Mouse (Mus musculus) midbrain, embryonic 13.5 days (tissue): ENCODE measurements around the gene Gm21312. TPM values are rescaled to one million over a fixed set of nuclear protein-coding genes. Genes with fewer than 3 reads are reported as not detected.
"Not testable (repeated sequence)": the region's sequence is repeated elsewhere in the genome, so short reads cannot be mapped to it uniquely, and the experiment has no call there.

Source experiments
- ATAC-seq: fragments of 200-750 bp; cut with Nextera tagmentation; 2 replicates; pipeline ENCODE4 v1.8.0; 2017; ENCODE audit warnings: mild to moderate bottlenecking, moderate TSS enrichment, moderate library complexity
- H3K27ac ChIP-seq: fragments of 300-500 bp; sonication (generic); 2 replicates; pipeline ENCODE4 v1.5.1; 2015; ENCODE audit warnings: inconsistent platforms, mild to moderate bottlenecking, moderate library complexity
- H3K27me3 ChIP-seq: fragments of 300-500 bp; sonication (generic); 2 replicates; pipeline ENCODE4 v1.6.1; 2015; ENCODE audit warnings: mild to moderate bottlenecking, inconsistent platforms
- H3K36me3 ChIP-seq: fragments of 300-500 bp; sonication (generic); 2 replicates; pipeline ENCODE4 v1.6.1; 2015; ENCODE audit warnings: mild to moderate bottlenecking, inconsistent platforms
- H3K4me1 ChIP-seq: fragments of 300-500 bp; sonication (generic); replicated peaks from 2 replicates; pipeline ENCODE4 v1.6.1; 2015; ENCODE audit warnings: inconsistent platforms
- H3K4me2 ChIP-seq: fragments of 300-500 bp; sonication (generic); replicated peaks from 2 replicates; pipeline ENCODE4 v1.6.1; 2015; ENCODE audit warnings: moderate library complexity, mild to moderate bottlenecking, inconsistent platforms
- H3K4me3 ChIP-seq: fragments of 300-500 bp; sonication (generic); replicated peaks from 2 replicates; pipeline ENCODE4 v1.5.1; 2015; ENCODE audit warnings: mild to moderate bottlenecking, inconsistent platforms
- H3K9ac ChIP-seq: fragments of 300-500 bp; sonication (generic); replicated peaks from 2 replicates; pipeline ENCODE4 v1.6.1; 2015; ENCODE audit warnings: mild to moderate bottlenecking, inconsistent platforms
- H3K9me3 ChIP-seq: fragments of 300-500 bp; sonication (generic); 2 replicates; pipeline ENCODE4 v1.6.1; 2016; ENCODE audit warnings: mild to moderate bottlenecking, inconsistent platforms
- WGBS: fragments of 180-500 bp; shearing (Covaris S2); methylation state at CpG from one replicate; pipeline ENCODE4 v1.1.7; 2015; 5-methylcytosine and 5-hydroxymethylcytosine counted together
- polyA plus RNA-seq: library from polyadenylated mRNA; unstranded; fragments of >200 nt; fragmentation: Nextera tagmentation; extraction: Ambion mirVana; gene quantifications from 2 replicates; pipeline ENCODE4 v1.2.1, GENCODE M21; 2015

Gene Gm21312
- not detected in 2 replicates for polyA plus RNA-seq

DNA sequence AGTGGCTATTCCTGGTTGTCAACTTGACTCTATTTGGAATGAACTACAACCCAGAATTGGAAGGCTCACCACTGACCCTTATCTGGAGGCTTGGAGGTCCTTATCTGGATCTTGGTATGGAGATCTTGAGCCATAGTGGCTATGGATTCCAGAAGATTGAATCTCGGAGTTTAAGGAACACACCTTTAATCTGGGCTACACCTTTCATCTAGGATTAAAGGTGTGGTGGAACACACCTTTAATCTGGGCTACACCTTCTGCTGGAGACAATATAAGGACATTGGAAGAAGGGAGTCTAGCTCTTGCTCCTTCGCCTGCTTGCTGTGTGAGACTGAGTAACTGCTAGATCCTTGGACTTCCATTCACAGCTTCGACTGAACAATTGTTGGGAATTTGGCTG, at the start of gene Gm21312:
Gene Gm21312, plus strand, starts transcription at position 301 of the 400 bp plus-strand sequence.
- not testable (repeated sequence) for H3K9me3 ChIP-seq, H3K27me3 ChIP-seq, H3K36me3 ChIP-seq, ATAC-seq, H3K4me3 ChIP-seq, H3K4me1 ChIP-seq, H3K4me2 ChIP-seq, H3K27ac ChIP-seq, H3K9ac ChIP-seq
- no CpG with 5 or more reads among the region's 3 CpGs for WGBS

DNA sequence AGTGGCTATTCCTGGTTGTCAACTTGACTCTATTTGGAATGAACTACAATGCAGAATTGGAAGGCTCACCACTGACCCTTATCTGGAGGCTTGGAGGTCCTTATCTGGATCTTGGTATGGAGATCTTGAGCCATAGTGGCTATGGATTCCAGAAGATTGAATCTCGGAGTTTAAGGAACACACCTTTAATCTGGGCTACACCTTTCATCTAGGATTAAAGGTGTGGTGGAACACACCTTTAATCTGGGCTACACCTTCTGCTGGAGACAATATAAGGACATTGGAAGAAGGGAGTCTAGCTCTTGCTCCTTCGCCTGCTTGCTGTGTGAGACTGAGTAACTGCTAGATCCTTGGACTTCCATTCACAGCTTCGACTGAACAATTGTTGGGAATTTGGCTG, 34.1 kb upstream of the Gm21312 start, which contains the start of gene Gm21293:
Gene Gm21293, plus strand, starts transcription at position 301 of the 400 bp plus-strand sequence.
- H3K27ac ChIP-seq, H3K4me3 ChIP-seq, ATAC-seq, H3K9ac ChIP-seq, H3K4me2 ChIP-seq, H3K27me3 ChIP-seq, H3K4me1 ChIP-seq, H3K9me3 ChIP-seq, H3K36me3 ChIP-seq: not testable (repeated sequence)
- no CpG with 5 or more reads among the region's 3 CpGs for WGBS

DNA sequence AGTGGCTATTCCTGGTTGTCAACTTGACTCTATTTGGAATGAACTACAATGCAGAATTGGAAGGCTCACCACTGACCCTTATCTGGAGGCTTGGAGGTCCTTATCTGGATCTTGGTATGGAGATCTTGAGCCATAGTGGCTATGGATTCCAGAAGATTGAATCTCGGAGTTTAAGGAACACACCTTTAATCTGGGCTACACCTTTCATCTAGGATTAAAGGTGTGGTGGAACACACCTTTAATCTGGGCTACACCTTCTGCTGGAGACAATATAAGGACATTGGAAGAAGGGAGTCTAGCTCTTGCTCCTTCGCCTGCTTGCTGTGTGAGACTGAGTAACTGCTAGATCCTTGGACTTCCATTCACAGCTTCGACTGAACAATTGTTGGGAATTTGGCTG, 25.6 kb upstream of the Gm21312 start, which contains the start of gene Gm6763:
Gene Gm6763, plus strand, starts transcription at position 301 of the 400 bp plus-strand sequence.
- not testable (repeated sequence) for H3K9me3 ChIP-seq, H3K36me3 ChIP-seq, H3K4me3 ChIP-seq, H3K4me1 ChIP-seq, H3K27ac ChIP-seq, H3K27me3 ChIP-seq, ATAC-seq, H3K4me2 ChIP-seq, H3K9ac ChIP-seq
- no CpG with 5 or more reads among the region's 3 CpGs for WGBS

DNA sequence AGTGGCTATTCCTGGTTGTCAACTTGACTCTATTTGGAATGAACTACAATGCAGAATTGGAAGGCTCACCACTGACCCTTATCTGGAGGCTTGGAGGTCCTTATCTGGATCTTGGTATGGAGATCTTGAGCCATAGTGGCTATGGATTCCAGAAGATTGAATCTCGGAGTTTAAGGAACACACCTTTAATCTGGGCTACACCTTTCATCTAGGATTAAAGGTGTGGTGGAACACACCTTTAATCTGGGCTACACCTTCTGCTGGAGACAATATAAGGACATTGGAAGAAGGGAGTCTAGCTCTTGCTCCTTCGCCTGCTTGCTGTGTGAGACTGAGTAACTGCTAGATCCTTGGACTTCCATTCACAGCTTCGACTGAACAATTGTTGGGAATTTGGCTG, 17.1 kb upstream of the Gm21312 start, which contains the start of gene Gm8764:
Gene Gm8764, plus strand, starts transcription at position 301 of the 400 bp plus-strand sequence.
- not testable (repeated sequence) for H3K4me1 ChIP-seq, H3K4me2 ChIP-seq, H3K27ac ChIP-seq, ATAC-seq, H3K27me3 ChIP-seq, H3K36me3 ChIP-seq, H3K9ac ChIP-seq, H3K9me3 ChIP-seq, H3K4me3 ChIP-seq
- no CpG with 5 or more reads among the region's 3 CpGs for WGBS

DNA sequence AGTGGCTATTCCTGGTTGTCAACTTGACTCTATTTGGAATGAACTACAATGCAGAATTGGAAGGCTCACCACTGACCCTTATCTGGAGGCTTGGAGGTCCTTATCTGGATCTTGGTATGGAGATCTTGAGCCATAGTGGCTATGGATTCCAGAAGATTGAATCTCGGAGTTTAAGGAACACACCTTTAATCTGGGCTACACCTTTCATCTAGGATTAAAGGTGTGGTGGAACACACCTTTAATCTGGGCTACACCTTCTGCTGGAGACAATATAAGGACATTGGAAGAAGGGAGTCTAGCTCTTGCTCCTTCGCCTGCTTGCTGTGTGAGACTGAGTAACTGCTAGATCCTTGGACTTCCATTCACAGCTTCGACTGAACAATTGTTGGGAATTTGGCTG, 8.6 kb upstream of the Gm21312 start, which contains the start of gene Gm21304:
Gene Gm21304, plus strand, starts transcription at position 301 of the 400 bp plus-strand sequence.
- H3K4me2 ChIP-seq, H3K4me3 ChIP-seq, H3K36me3 ChIP-seq, H3K27me3 ChIP-seq, H3K27ac ChIP-seq, H3K9me3 ChIP-seq, ATAC-seq, H3K4me1 ChIP-seq, H3K9ac ChIP-seq: not testable (repeated sequence)
- WGBS, result no CpG with 5 or more reads among the region's 3 CpGs

DNA sequence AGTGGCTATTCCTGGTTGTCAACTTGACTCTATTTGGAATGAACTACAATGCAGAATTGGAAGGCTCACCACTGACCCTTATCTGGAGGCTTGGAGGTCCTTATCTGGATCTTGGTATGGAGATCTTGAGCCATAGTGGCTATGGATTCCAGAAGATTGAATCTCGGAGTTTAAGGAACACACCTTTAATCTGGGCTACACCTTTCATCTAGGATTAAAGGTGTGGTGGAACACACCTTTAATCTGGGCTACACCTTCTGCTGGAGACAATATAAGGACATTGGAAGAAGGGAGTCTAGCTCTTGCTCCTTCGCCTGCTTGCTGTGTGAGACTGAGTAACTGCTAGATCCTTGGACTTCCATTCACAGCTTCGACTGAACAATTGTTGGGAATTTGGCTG, 8.4 kb downstream of the Gm21312 start, which contains the start of gene Gm20765:
Gene Gm20765, plus strand, starts transcription at position 301 of the 400 bp plus-strand sequence.
- H3K27ac ChIP-seq, ATAC-seq, H3K9ac ChIP-seq, H3K4me3 ChIP-seq, H3K27me3 ChIP-seq, H3K4me2 ChIP-seq, H3K36me3 ChIP-seq, H3K9me3 ChIP-seq, H3K4me1 ChIP-seq: not testable (repeated sequence)
- no CpG with 5 or more reads among the region's 3 CpGs for WGBS

DNA sequence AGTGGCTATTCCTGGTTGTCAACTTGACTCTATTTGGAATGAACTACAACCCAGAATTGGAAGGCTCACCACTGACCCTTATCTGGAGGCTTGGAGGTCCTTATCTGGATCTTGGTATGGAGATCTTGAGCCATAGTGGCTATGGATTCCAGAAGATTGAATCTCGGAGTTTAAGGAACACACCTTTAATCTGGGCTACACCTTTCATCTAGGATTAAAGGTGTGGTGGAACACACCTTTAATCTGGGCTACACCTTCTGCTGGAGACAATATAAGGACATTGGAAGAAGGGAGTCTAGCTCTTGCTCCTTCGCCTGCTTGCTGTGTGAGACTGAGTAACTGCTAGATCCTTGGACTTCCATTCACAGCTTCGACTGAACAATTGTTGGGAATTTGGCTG, 16.9 kb downstream of the Gm21312 start, which contains the start of gene Gm4340:
Gene Gm4340, plus strand, starts transcription at position 301 of the 400 bp plus-strand sequence.
- H3K4me3 ChIP-seq, H3K36me3 ChIP-seq, H3K9ac ChIP-seq, ATAC-seq, H3K9me3 ChIP-seq, H3K27ac ChIP-seq, H3K4me2 ChIP-seq, H3K27me3 ChIP-seq, H3K4me1 ChIP-seq: not testable (repeated sequence)
- no CpG with 5 or more reads among the region's 3 CpGs for WGBS

DNA sequence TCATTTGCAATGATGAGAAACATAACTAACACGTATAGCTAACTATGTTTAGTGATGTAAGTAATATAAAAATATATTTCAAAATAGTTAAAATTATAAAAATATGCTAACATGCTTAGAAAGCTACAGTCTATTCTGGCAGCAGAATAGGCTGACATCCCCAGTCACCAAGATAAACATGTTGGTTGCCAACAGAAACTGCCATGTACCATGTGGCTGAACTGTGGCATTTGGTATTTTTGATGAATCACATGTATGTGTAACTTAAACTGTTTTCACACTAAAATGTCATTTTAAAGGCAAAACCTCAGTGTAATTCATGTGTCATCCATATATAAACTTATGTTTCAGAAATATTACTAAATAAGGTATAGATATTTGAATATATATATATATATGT, 32.8 kb downstream of the Gm21312 start:
- Histone ChIP-seq H3K4me1 (no peaks in the 10 kb centered on the region), H3K36me3 (no peaks in the 10 kb centered on the region), H3K9me3 (no peaks in the 10 kb centered on the region), H3K9ac (no peak overlapping the region), H3K4me2 (no peak overlapping the region), H3K4me3 (no peak overlapping the region), H3K27ac (no peak overlapping the region), H3K27me3 (no peaks in the 10 kb centered on the region)
- ATAC-seq, result no peak
- WGBS, result 89% methylated on average over 1 of the region's 1 CpGs

DNA sequence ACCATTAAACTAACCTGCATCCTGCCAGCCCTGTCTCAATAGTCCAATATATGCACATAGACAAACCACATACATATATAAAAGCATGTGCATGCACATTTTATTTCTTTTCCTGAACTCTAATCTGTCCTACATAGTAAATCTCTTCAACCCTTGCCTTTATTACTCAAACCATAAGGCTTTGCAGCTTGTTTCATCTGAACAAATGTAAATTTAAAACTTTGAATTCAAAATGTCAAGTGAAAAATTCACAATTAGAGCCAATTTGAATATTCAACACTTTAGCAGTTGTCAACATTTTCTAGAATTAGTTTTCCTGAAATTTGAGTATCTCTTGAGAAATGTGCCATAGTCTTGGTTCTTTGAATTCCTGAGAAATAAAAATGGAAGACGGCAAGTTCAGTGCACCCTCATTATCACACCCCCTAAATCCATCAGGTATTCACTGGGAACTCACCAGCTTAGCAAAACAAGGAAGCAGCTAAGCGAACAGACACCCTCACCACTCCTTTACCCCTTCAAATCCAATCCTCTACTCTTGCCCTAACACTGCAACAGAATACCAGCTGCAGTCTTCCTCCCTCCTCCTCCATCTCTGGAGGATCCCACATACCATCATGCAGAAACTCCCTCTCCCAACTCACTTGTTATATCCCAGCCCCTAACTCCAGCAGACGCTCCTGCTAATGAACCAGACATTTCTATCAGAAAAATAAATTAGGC, 33.6 kb downstream of the Gm21312 start:
- H3K9ac ChIP-seq, result no peak overlapping the region
- no peaks in the 10 kb centered on the region for H3K9me3 ChIP-seq
- H3K4me2 ChIP-seq, result no peak overlapping the region
- no peak overlapping the region for H3K4me3 ChIP-seq
- H3K27ac ChIP-seq, result no peak overlapping the region
- no peak for ATAC-seq
- H3K36me3 ChIP-seq, result no peaks in the 10 kb centered on the region
- WGBS, result 85% methylated on average over 3 of the region's 3 CpGs
- no peaks in the 10 kb centered on the region for H3K4me1 ChIP-seq
- no peaks in the 10 kb centered on the region for H3K27me3 ChIP-seq

DNA sequence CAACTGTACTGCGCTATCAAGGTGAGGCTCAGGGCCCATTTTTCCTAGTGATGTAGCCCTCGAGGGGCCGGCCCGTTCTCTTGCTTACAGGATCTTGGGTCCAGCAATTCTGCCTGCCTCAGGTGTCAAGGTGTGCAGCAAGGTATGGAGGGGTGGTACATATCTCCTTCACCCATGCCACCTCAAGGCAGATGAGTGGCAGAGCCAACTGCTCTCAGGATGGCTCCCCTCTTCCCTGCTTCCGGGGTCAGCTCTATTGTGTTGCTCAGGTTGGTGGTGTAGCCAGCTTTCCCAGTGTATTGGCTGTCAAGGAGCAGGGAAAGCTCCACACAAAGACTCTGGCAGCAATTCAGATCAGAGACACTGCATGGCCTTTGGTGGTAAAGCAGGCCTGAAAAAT, 37.7 kb downstream of the Gm21312 start:
- Histone ChIP-seq H3K4me1 (no peaks in the 10 kb centered on the region), H3K9ac (no peak overlapping the region), H3K36me3 (no peaks in the 10 kb centered on the region), H3K9me3 (no peaks in the 10 kb centered on the region), H3K27me3 (no peaks in the 10 kb centered on the region), H3K27ac (no peak overlapping the region), H3K4me2 (no peak overlapping the region), H3K4me3 (no peak overlapping the region)
- WGBS, result 91% methylated on average over 5 of the region's 5 CpGs
- ATAC-seq, result no peak

DNA sequence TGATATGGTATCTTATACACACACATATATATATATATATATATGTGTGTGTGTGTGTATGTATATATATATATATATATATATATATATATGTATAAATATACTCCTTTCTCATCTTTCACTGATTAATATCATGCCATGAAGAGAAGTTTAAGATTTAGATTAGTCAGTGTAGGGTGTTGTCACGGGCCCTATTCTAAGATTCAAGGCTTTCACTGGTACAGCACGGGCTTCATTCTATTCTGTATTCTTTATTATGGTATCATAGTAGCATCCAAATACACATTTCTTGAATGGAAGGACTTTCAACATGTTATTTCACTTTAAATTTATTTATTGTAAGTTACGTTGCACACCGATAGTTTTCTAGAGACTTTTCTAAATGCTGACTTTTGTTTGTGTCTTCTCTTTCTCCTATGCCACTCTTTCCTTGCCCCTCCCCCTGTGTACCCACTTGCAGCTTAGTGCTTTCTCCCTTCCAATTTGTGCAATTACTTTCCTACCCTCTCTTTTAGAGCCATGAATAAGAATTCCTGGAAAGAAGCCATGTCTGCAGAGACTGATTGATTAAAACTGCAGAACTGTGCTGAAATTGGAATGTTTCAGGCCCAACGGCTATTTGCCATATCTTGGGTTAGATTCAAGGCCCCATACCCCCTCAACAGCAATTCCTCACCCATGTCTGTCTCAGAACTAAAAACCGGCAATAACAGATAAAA, 43.6 kb downstream of the Gm21312 start:
- WGBS, result 93% methylated on average over 6 of the region's 6 CpGs

More for the DNA sequence above, 43.6 kb downstream of the Gm21312 start:
- H3K4me2 ChIP-seq, result no peak overlapping the region
- no peaks in the 10 kb centered on the region for H3K27me3 ChIP-seq
- ATAC-seq, result no peak
- H3K9me3 ChIP-seq, result no peaks in the 10 kb centered on the region; the same call in 1 of the 2 replicates
- no peaks in the 10 kb centered on the region for H3K4me1 ChIP-seq
- no peak overlapping the region for H3K4me3 ChIP-seq
- H3K9ac ChIP-seq, result no peak overlapping the region
- no peaks in the 10 kb centered on the region for H3K36me3 ChIP-seq
- H3K27ac ChIP-seq, result no peak overlapping the region
